Mouse (Mus musculus) embryo, embryonic 10.5 days (tissue): ENCODE data around the gene Gm20937.
"Not testable (repeated sequence)": the region's sequence is repeated elsewhere in the genome, so short reads cannot be mapped to it uniquely, and the experiment has no call there.

Experiments
- DNase-seq: peaks from one replicate; pipeline ENCODE4 v3.0.0-alpha.2; 2015; ENCODE audit warnings: low spot score

The Gm20937 gene

DNA sequence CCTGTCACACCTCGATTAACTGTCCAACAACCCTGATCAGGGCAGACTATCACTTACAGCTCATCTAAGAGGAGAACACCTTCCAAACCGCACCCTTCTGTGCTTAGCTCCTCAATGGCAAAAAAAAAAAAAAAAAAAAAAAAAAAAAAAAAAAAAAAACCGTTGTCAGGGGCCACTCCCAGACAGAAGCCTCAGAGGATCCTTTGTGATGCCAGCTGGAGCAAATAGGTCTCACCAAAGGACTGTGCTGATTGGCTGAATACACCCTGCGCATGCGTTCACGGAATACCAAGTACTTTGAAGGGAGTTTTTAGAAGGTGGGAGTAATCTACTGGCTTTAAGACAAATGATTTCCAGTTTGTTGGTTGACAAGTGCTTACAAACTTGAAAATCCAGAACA is at the start of gene Gm20937:
Gm20937 (minus strand) TSS at position 101 of the 400 bp plus-strand sequence.
- not testable (repeated sequence) for DNase-seq
